In the genomic region with DNA sequence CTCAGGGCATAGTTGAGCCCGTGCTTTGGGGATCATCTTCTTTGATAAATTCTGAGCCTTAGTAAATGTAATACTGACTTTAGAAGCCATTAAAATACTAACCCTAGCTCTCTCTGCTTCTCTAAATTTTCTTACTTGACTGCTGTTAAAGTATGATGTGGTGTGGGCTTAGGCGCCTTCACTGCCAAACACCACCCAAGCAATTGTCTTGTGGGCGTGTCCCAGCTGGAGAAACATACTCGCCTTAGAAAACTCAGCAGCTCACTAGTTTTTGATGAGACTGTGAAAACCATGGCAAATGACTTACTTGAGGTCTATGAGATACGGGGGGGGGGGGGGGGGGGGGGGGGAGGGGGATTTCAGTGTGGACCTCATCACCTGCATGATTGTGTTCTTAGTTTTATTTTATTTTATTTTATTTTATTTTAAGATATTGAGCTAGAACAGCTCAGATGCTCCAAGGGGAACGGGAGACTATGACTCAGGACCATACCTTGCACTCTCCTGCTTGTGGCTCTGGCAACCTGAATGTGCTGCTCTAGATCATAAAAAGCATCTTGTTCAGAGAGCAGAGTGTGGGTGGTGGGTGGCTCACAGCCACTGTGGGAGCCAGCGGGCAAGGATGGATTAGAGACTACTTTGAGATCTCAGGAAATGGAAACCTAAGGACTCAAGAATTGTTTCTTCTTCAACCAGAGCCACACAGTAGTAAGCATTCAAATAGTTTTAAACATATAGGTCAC, we compare ENCODE assay signal across 27 mouse cellular contexts. TPM values are rescaled to one million over a fixed set of nuclear protein-coding genes. Genes with fewer than 3 reads are reported as not detected.
"Had no signal": no experiment of that assay in that cellular context is flagged by ENCODE, and none has a peak within 500 bp of the region (broad histone marks: within the 10 kb centered on the region; RNA-seq: fewer than 3 reads in every experiment).

No protein-coding gene starts in this region.

- DNase-seq: kidney, adult 2 months; kidney, postnatal 36 days; layer of hippocampus, adult 9-11 months; lung, adult 2 months; lung, postnatal 14 days; lung, postnatal 4 days; midbrain, embryonic 14.5 days; spleen, adult 18-20 months; thymus, adult 18-20 months; thymus, postnatal 36 days had no signal

- H3K27ac ChIP-seq: kidney, postnatal 0 days; limb, embryonic 12.5 days; liver, embryonic 12.5 days; liver, embryonic 15.5 days; neural tube, embryonic 12.5 days; neural tube, embryonic 15.5 days had no signal

- H3K4me3 ChIP-seq: limb, embryonic 12.5 days; limb, embryonic 15.5 days; liver, embryonic 12.5 days; liver, embryonic 15.5 days; neural tube, embryonic 12.5 days; neural tube, embryonic 15.5 days; stomach, embryonic 15.5 days had no signal

- H3K4me1 ChIP-seq: limb, embryonic 12.5 days; limb, embryonic 15.5 days; liver, embryonic 12.5 days; liver, embryonic 15.5 days; neural tube, embryonic 12.5 days; neural tube, embryonic 15.5 days had no signal

- ATAC-seq: intestine, postnatal 0 days; liver, embryonic 12.5 days had no signal

RNA-seq across cellular contexts. Expression of gene Ctla4, which starts 41.3 kb away (rescaled TPM):
- total RNA-seq: layer of hippocampus, postnatal 25 days; left cerebral cortex, adult 18-20 months; left cerebral cortex, postnatal 10 days; left cerebral cortex, postnatal 36 days; megakaryocyte-erythroid progenitor cell, adult 5-6 weeks; midbrain, postnatal 0 days had no signal
- polyA plus RNA-seq: intestine, postnatal 0 days; kidney, embryonic 14.5 days; kidney, postnatal 0 days; liver, embryonic 12.5 days; liver, embryonic 15.5 days; midbrain, embryonic 11.5 days; midbrain, embryonic 14.5 days; midbrain, postnatal 0 days; neural tube, embryonic 12.5 days; neural tube, embryonic 15.5 days; stomach, embryonic 15.5 days had no signal
